Mouse (Mus musculus) stomach, postnatal 0 days (tissue): ENCODE data around the gene Prcd. TPM values are rescaled to one million over a fixed set of nuclear protein-coding genes. Genes with fewer than 3 reads are reported as not detected.

Source experiments
- ATAC-seq: fragments of 200-750 bp; cut with Nextera tagmentation; 2 replicates; pipeline ENCODE4 v1.8.0; 2017; ENCODE audit not compliant: low FRiP score, low TSS enrichment
- DNase-seq: peaks from one replicate; pipeline ENCODE4 v3.0.0-alpha.2; 2016; ENCODE audit warnings: low spot score
- H3K27ac ChIP-seq: fragments of 300-500 bp; sonication (generic); replicated peaks from 2 replicates; pipeline ENCODE4 v1.5.1; 2014; ENCODE audit warnings: mild to moderate bottlenecking, control low read depth
- H3K27me3 ChIP-seq: fragments of 300-500 bp; sonication (generic); 2 replicates; pipeline ENCODE4 v1.6.1; 2014; ENCODE audit warnings: low read length; ENCODE audit not compliant: control insufficient read depth, insufficient read depth
- H3K36me3 ChIP-seq: fragments of 300-500 bp; sonication (generic); 2 replicates; pipeline ENCODE4 v1.6.1; 2014; ENCODE audit warnings: low read length, mixed read lengths; ENCODE audit not compliant: control insufficient read depth, insufficient read depth
- H3K4me1 ChIP-seq: fragments of 300-500 bp; sonication (generic); replicated peaks from 2 replicates; pipeline ENCODE4 v1.6.1; 2014; ENCODE audit warnings: antibody characterized with exemption; ENCODE audit not compliant: control insufficient read depth, insufficient read depth
- H3K4me2 ChIP-seq: fragments of 300-500 bp; sonication (generic); replicated peaks from 2 replicates; pipeline ENCODE4 v1.6.1; 2014; ENCODE audit warnings: low read depth, mild to moderate bottlenecking, control low read depth, moderate library complexity
- H3K4me3 ChIP-seq: fragments of 300-500 bp; sonication (generic); 2 replicates; pipeline ENCODE4 v1.5.1; 2014; ENCODE audit warnings: low read depth, low read length, control low read depth
- H3K9ac ChIP-seq: fragments of 300-500 bp; sonication (generic); 2 replicates; pipeline ENCODE4 v1.6.1; 2014; ENCODE audit warnings: mild to moderate bottlenecking, low read length, control low read depth, mixed read lengths
- H3K9me3 ChIP-seq: fragments of 300-500 bp; sonication (generic); 2 replicates; pipeline ENCODE4 v1.6.1; 2016; ENCODE audit warnings: low read length; ENCODE audit not compliant: control insufficient read depth
- CTCF ChIP-seq: IDR thresholded peaks from 2 replicates; pipeline ENCODE4 v1.5.1; 2016; ENCODE audit warnings: antibody characterized with exemption, low read depth, mild to moderate bottlenecking, moderate library complexity
- EP300 ChIP-seq: optimal IDR thresholded peaks from 2 replicates; pipeline ENCODE3; 2016; ENCODE audit warnings: antibody characterized with exemption
- WGBS: fragments of 180-500 bp; shearing (Covaris S2); extraction: QIAGEN DNeasy Blood & Tissue Kit; methylation state at CpG from one replicate; pipeline ENCODE4 v1.1.7; 2014; 5-methylcytosine and 5-hydroxymethylcytosine counted together
- polyA plus RNA-seq: library from polyadenylated mRNA; unstranded; fragments of >200 nt; fragmentation: Nextera tagmentation; extraction: Ambion mirVana; gene quantifications from 2 replicates; pipeline ENCODE4 v1.2.1, GENCODE M21; 2015

Gene Prcd
- polyA plus RNA-seq, 1 experiment from 2014 or later: 2.6 TPM

- no peaks in the 10 kb centered on the region for H3K9me3 ChIP-seq
- H3K4me1 ChIP-seq: peaks cover 6% of the 10 kb centered on the region
- 70% methylated on average over 25 of the region's 25 CpGs for WGBS
Measured at GRCm38 (mm10) chr11:116652330-116653098, 820 bp upstream of the Prcd start.

GRCm38 (mm10) chr11:116653709-116654221 is 431 bp downstream of the Prcd start:
- no peaks in the 10 kb centered on the region for H3K36me3 ChIP-seq
- ATAC-seq: no peak; the same call in 1 of the 2 replicates
- TF ChIP-seq EP300 (no peak), CTCF (no peak)
- H3K4me2 ChIP-seq: peak overlapping the region; percentile 83
- no peaks in the 10 kb centered on the region for H3K27me3 ChIP-seq
- peak overlapping the region; percentile 67 for H3K9ac ChIP-seq
- no peaks in the 10 kb centered on the region for H3K9me3 ChIP-seq
- H3K4me3 ChIP-seq: peak overlapping the region; percentile 55
- H3K4me1 ChIP-seq: no peaks in the 10 kb centered on the region
- peak; percentile 59 for DNase-seq
- H3K27ac ChIP-seq: peak overlapping the region; percentile 49; the same call in 1 of the 2 replicates
- WGBS: under 1% methylated on average over 46 of the region's 47 CpGs

More at GRCm38 (mm10) chr11:116652330-116653098, 820 bp upstream of the Prcd start:
- ATAC-seq: no peak
- DNase-seq: no peak
- no peaks in the 10 kb centered on the region for H3K27me3 ChIP-seq
- H3K4me3 ChIP-seq: peak overlapping the region; percentile 55
- H3K27ac ChIP-seq: no peak overlapping the region
- peak overlapping the region; percentile 83 for H3K4me2 ChIP-seq
- no peak overlapping the region; the same call in 1 of the 2 replicates for H3K9ac ChIP-seq
- TF ChIP-seq CTCF (no peak), EP300 (no peak)
- H3K36me3 ChIP-seq: no peaks in the 10 kb centered on the region

GRCm38 (mm10) chr11:116654255-116654821 is 1.0 kb downstream of the Prcd start, which contains the start of gene Cygb:
Gene Cygb, minus strand, starts transcription at chr11:116654313.
- H3K4me3 ChIP-seq: peak within 1 kb of the TSS; percentile 55
- H3K4me2 ChIP-seq: peak within 1 kb of the TSS; percentile 83
- no peaks in the 10 kb centered on the region for H3K36me3 ChIP-seq
- H3K4me1 ChIP-seq: no peaks in the 10 kb centered on the region
- TF ChIP-seq CTCF (no peak), EP300 (no peak)
- H3K27ac ChIP-seq: peak within 1 kb of the TSS; percentile 49; the same call in 1 of the 2 replicates
- ATAC-seq (peak; percentile 18; the same call in 1 of the 2 replicates), DNase-seq (no peak)
- WGBS: 7% methylated on average over 28 of the region's 28 CpGs
- peak within 1 kb of the TSS; percentile 67 for H3K9ac ChIP-seq
- H3K9me3 ChIP-seq: no peaks in the 10 kb centered on the region
- H3K27me3 ChIP-seq: no peaks in the 10 kb centered on the region

GRCm38 (mm10) chr11:116656348-116657191 is 3.2 kb downstream of the Prcd start:
- Histone ChIP-seq H3K4me3 (no peak overlapping the region), H3K9me3 (no peaks in the 10 kb centered on the region), H3K4me1 (0 out of 2 replicates have a peak, but pooled peaks cover 3% of the 10 kb centered on the region), H3K36me3 (no peaks in the 10 kb centered on the region), H3K27ac (no peak overlapping the region), H3K4me2 (no peak overlapping the region), H3K9ac (no peak overlapping the region), H3K27me3 (no peaks in the 10 kb centered on the region)
- WGBS: 57% methylated on average over 16 of the region's 16 CpGs
- DNase-seq: no peak
- no peak for ATAC-seq
- no peak for TF ChIP-seq CTCF
- TF ChIP-seq EP300: no peak

GRCm38 (mm10) chr11:116657311-116658223 is 4.2 kb downstream of the Prcd start:
- Histone ChIP-seq H3K9ac (peak overlapping the region; percentile 24; the same call in 1 of the 2 replicates), H3K27me3 (no peaks in the 10 kb centered on the region), H3K4me1 (0 out of 2 replicates have a peak, but pooled peaks cover 3% of the 10 kb centered on the region), H3K9me3 (no peaks in the 10 kb centered on the region), H3K36me3 (no peaks in the 10 kb centered on the region), H3K4me3 (peak overlapping the region; percentile 20; the same call in 1 of the 2 replicates), H3K27ac (peak overlapping the region; percentile 37), H3K4me2 (peak overlapping the region; percentile 42)
- DNase-seq (peak; percentile 90), ATAC-seq (peak; percentile 90)
- WGBS: 16% methylated on average over 22 of the region's 22 CpGs
- TF ChIP-seq CTCF (peak; percentile 72), EP300 (no peak)
